Mouse (Mus musculus) small intestine, adult 2 months (tissue): Measurements from ENCODE around the gene Phf20. TPM values are rescaled to one million over a fixed set of nuclear protein-coding genes. Genes with fewer than 3 reads are reported as not detected.
"Not testable (repeated sequence)": the region's sequence is repeated elsewhere in the genome, so short reads cannot be mapped to it uniquely, and the experiment has no call there.

Experiments used
- H3K27ac ChIP-seq: fragments of 200-500 bp; 2 replicates; pipeline ENCODE4 v1.5.1; 2012; ENCODE audit warnings: low read depth, low read length, control low read depth, inconsistent platforms; ENCODE audit not compliant: insufficient read depth
- H3K27me3 ChIP-seq: fragments of 200-500 bp; 2 replicates; pipeline ENCODE4 v1.6.1; 2012; ENCODE audit warnings: mild to moderate bottlenecking, moderate library complexity, low read length, inconsistent platforms; ENCODE audit not compliant: control insufficient read depth, insufficient read depth
- H3K36me3 ChIP-seq: fragments of 200-500 bp; 2 replicates; pipeline ENCODE4 v1.6.1; 2012; ENCODE audit warnings: mild to moderate bottlenecking, low read length, control low read depth, inconsistent platforms; ENCODE audit not compliant: control insufficient read depth, insufficient read depth
- H3K4me1 ChIP-seq: fragments of 200-500 bp; 2 replicates; pipeline ENCODE4 v1.6.1; 2012; ENCODE audit warnings: low read length, inconsistent platforms, mixed read lengths; ENCODE audit not compliant: control insufficient read depth, insufficient read depth, insufficient read length
- H3K4me3 ChIP-seq: fragments of 200-500 bp; 2 replicates; pipeline ENCODE4 v1.5.1; 2012; ENCODE audit warnings: low read depth, mild to moderate bottlenecking, control low read depth, inconsistent platforms, low read length, moderate library complexity
- CTCF ChIP-seq: fragments of 200-500 bp; IDR thresholded peaks from 2 replicates; pipeline ENCODE4 v1.5.1; 2012; ENCODE audit warnings: low read depth, mild to moderate bottlenecking, control low read depth, inconsistent platforms, low read length, moderate library complexity, mixed read lengths; ENCODE audit not compliant: insufficient replicate concordance, insufficient read length; ENCODE audit errors: extremely low read depth
- POLR2A ChIP-seq: fragments of 200-500 bp; IDR thresholded peaks from 2 replicates; pipeline ENCODE4 v1.6.1; 2012; ENCODE audit warnings: low read depth, mild to moderate bottlenecking, control low read depth, inconsistent platforms, low read length, moderate library complexity
- WGBS: fragments of 180-500 bp; shearing (Covaris S2); methylation state at CpG from one replicate; pipeline ENCODE4 v1.1.7; 2018; 5-methylcytosine and 5-hydroxymethylcytosine counted together
- polyA plus RNA-seq: library from polyadenylated mRNA; depleted of rRNA; stranded (reverse); fragments of >200 nt; gene quantifications from 2 replicates; pipeline ENCODE4 v1.2.3, GENCODE M21; 2012

Gene Phf20
- polyA plus RNA-seq, 1 experiment: 7.1 TPM

DNA sequence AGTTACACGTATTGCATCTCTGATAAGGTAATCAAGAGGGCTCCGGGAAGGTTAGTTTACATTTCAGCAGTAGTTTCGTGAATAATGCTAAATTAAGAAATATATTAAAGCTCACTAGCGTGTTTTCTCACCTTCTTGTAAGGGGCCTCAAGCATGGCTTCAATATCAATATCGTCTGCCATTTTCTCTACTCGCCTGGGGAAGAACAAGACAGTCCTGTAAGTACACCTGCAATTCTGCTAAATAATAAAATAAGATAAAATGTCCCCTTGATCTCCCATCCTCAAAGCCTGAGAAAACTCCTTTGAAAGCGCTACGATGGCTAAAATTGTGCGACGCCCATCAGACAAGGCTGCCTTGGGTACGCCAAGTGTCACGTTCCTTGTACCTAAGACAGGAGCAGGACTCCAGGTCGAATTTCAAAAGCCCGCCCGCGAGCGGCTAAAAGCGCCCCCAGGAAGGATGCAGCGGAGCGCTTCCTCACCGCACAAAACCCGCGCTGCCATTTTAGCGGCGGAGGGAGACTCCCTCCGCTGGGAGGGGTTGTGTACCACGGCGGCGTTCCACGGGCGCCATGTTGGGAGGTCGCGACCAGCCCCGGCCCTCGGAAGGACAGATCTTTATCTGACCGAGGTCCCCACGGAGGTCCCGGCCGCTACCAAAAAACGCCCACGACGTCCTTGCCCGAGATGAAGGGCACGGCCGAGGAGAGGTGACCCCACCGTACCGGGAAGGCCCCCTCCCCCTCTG lies 17.0 kb upstream of the Phf20 start:
- Histone ChIP-seq H3K4me1 (peaks cover 6% of the 10 kb centered on the region; the same call in 1 of the 2 replicates), H3K27ac (peak overlapping the region; percentile 93), H3K36me3 (peaks cover 23% of the 10 kb centered on the region), H3K27me3 (no peaks in the 10 kb centered on the region), H3K4me3 (peak overlapping the region; percentile 99)
- TF ChIP-seq CTCF: no peak
- peak; percentile 32; the same call in 1 of the 2 replicates for TF ChIP-seq POLR2A
- under 1% methylated on average over 47 of the region's 47 CpGs for WGBS

GRCm38 (mm10) chr2:156179796-156180093 lies 16.5 kb upstream of the Phf20 start:
- under 1% methylated on average over 40 of the region's 41 CpGs for WGBS
- H3K36me3 ChIP-seq: peaks cover 19% of the 10 kb centered on the region
- peak overlapping the region; percentile 93 for H3K27ac ChIP-seq
- no peaks in the 10 kb centered on the region for H3K27me3 ChIP-seq
- TF ChIP-seq POLR2A: no peak
- no peak for TF ChIP-seq CTCF
- H3K4me1 ChIP-seq: peaks cover 6% of the 10 kb centered on the region; the same call in 1 of the 2 replicates
- H3K4me3 ChIP-seq: peak overlapping the region; percentile 99

DNA sequence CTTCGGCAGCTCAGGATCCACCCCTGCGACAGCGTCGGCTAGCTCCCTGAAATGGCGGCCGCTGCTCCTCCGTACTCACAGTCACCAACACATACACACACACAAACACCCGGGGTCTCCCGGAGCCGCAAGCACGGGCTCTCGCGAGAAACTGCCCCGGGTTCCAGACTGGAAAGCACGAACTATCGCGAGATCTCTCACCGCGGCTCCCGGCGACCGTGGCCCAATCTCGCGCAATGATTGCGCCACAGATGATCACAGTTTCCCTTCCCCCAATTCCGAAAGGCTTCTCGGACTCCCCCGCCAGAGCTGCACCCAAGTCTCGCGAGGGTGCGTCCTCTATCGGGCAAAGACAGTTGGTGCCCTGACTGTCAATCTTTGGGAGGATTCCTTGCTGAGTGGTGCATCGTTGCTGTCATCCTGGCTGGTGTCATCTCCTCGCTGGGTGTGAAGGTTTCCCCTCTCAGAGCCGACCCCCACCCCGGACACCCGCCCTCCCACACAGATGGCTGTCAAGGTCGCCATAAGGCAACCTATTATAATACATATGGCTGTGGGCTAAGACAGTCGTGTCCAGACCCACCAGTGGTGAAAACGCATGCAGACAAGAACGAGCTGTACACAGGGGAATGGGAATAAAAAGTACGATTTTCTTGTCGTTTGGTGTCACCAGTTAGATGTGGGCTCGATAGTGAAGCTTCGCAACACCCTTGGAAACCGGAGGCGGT lies 16.0 kb upstream of the Phf20 start, which contains the start of gene Rbm39:
Rbm39 (minus strand) TSS at position 145 of the 728 bp plus-strand sequence.
- Histone ChIP-seq H3K27me3 (no peaks in the 10 kb centered on the region), H3K36me3 (peaks cover 18% of the 10 kb centered on the region), H3K4me3 (peak within 1 kb of the TSS; percentile 99), H3K4me1 (peaks cover 6% of the 10 kb centered on the region; the same call in 1 of the 2 replicates), H3K27ac (peak within 1 kb of the TSS; percentile 93)
- TF ChIP-seq CTCF: peak; percentile 38; the same call in 1 of the 2 replicates
- TF ChIP-seq POLR2A: peak; percentile 89
- under 1% methylated on average over 47 of the region's 47 CpGs for WGBS

- peak overlapping the region; percentile 82 for H3K27ac ChIP-seq
- 10% methylated on average over 8 of the region's 8 CpGs for WGBS
- H3K36me3 ChIP-seq: peaks cover 14% of the 10 kb centered on the region
- H3K4me1 ChIP-seq: peaks cover 6% of the 10 kb centered on the region; the same call in 1 of the 2 replicates
- H3K27me3 ChIP-seq: no peaks in the 10 kb centered on the region
- TF ChIP-seq CTCF (no peak), POLR2A (no peak)
- H3K4me3 ChIP-seq: peak overlapping the region; percentile 62
Measured at GRCm38 (mm10) chr2:156180824-156181590, 15.3 kb upstream of the Phf20 start.

- H3K27me3 ChIP-seq: no peaks in the 10 kb centered on the region
- WGBS: 90% methylated on average over 2 of the region's 2 CpGs
- H3K4me3 ChIP-seq: no peak overlapping the region
- H3K4me1 ChIP-seq: peaks cover 6% of the 10 kb centered on the region; the same call in 1 of the 2 replicates
- no peak overlapping the region for H3K27ac ChIP-seq
- TF ChIP-seq POLR2A (no peak), CTCF (no peak)
- peaks cover 14% of the 10 kb centered on the region for H3K36me3 ChIP-seq
Measured at GRCm38 (mm10) chr2:156181592-156181991, 14.7 kb upstream of the Phf20 start.

- H3K4me1 ChIP-seq, H3K36me3 ChIP-seq, H3K4me3 ChIP-seq, H3K27me3 ChIP-seq: not testable (repeated sequence)
- H3K27ac ChIP-seq: peak overlapping the region; percentile 93
- WGBS: 81% methylated on average over 7 of the region's 7 CpGs
Measured at GRCm38 (mm10) chr2:156189241-156189640, 7.0 kb upstream of the Phf20 start.
